Mouse (Mus musculus) liver, adult 2 months (tissue): ENCODE data around the gene AI837181. TPM values are rescaled to one million over a fixed set of nuclear protein-coding genes. Genes with fewer than 3 reads are reported as not detected.
A peak's percentile ranks its signal among the peaks of the same experiment; 100 is the strongest.

Experiments used
- DNase-seq: peaks from one replicate; pipeline ENCODE4 v3.0.0-alpha.2; 2011; ENCODE audit warnings: low read depth, low spot score; ENCODE audit errors: extremely low read depth
- H3K27ac ChIP-seq: fragments of 200-500 bp; replicated peaks from 2 replicates; pipeline ENCODE4 v1.5.1; 2012; ENCODE audit warnings: low read depth, mild to moderate bottlenecking, control low read depth, inconsistent platforms, low read length; ENCODE audit not compliant: insufficient read depth
- H3K27me3 ChIP-seq: fragments of 200-500 bp; 2 replicates; pipeline ENCODE4 v1.6.1; 2012; ENCODE audit warnings: mild to moderate bottlenecking, moderate library complexity, low read length, inconsistent platforms; ENCODE audit not compliant: control insufficient read depth, insufficient read depth
- H3K36me3 ChIP-seq: fragments of 200-500 bp; 2 replicates; pipeline ENCODE4 v1.6.1; 2012; ENCODE audit warnings: low read length, inconsistent platforms; ENCODE audit not compliant: control insufficient read depth, insufficient read depth
- H3K4me1 ChIP-seq: fragments of 200-500 bp; 2 replicates; pipeline ENCODE4 v1.6.1; 2011; ENCODE audit warnings: low read length; ENCODE audit not compliant: control insufficient read depth, insufficient read depth
- H3K4me3 ChIP-seq: fragments of 200-500 bp; 2 replicates; pipeline ENCODE4 v1.5.1; 2011; ENCODE audit warnings: low read depth, mild to moderate bottlenecking, control low read depth, low read length, moderate library complexity; ENCODE audit not compliant: insufficient read depth
- H3K79me2 ChIP-seq: fragments of 200-500 bp; 2 replicates; pipeline ENCODE4 v1.6.1; 2012; ENCODE audit warnings: inconsistent platforms, mild to moderate bottlenecking, low read length, moderate library complexity; ENCODE audit not compliant: control insufficient read depth, insufficient read depth
- H3K9ac ChIP-seq: fragments of 200-500 bp; 2 replicates; pipeline ENCODE4 v1.6.1; 2012; ENCODE audit warnings: low read depth, mild to moderate bottlenecking, control low read depth, inconsistent platforms, low read length
- CTCF ChIP-seq: fragments of 200-500 bp; IDR thresholded peaks from 2 replicates; pipeline ENCODE4 v1.5.1; 2011; ENCODE audit warnings: low read depth, low read length, control low read depth
- POLR2A ChIP-seq: fragments of 200-500 bp; IDR thresholded peaks from 2 replicates; pipeline ENCODE4 v1.6.1; 2011; ENCODE audit warnings: low read length, control low read depth; ENCODE audit not compliant: insufficient read depth; ENCODE audit errors: extremely low read depth
- WGBS: fragments of 180-500 bp; shearing (Covaris S2); methylation state at CpG from one replicate; pipeline ENCODE4 v1.1.7; 2018; 5-methylcytosine and 5-hydroxymethylcytosine counted together
- polyA plus RNA-seq: library from polyadenylated mRNA; depleted of rRNA; stranded (reverse); fragments of >200 nt; gene quantifications from 2 replicates; pipeline ENCODE4 v1.2.3, GENCODE M21; 2012
- total RNA-seq: library from RNA; depleted of rRNA; stranded (reverse); fragments of >200 nt; gene quantifications from 2 replicates; pipeline ENCODE4 v1.2.3, GENCODE M21; 2014

The AI837181 gene
- total and polyA plus RNA-seq, 2 experiments = 7.8 to 36.6 TPM

DNA sequence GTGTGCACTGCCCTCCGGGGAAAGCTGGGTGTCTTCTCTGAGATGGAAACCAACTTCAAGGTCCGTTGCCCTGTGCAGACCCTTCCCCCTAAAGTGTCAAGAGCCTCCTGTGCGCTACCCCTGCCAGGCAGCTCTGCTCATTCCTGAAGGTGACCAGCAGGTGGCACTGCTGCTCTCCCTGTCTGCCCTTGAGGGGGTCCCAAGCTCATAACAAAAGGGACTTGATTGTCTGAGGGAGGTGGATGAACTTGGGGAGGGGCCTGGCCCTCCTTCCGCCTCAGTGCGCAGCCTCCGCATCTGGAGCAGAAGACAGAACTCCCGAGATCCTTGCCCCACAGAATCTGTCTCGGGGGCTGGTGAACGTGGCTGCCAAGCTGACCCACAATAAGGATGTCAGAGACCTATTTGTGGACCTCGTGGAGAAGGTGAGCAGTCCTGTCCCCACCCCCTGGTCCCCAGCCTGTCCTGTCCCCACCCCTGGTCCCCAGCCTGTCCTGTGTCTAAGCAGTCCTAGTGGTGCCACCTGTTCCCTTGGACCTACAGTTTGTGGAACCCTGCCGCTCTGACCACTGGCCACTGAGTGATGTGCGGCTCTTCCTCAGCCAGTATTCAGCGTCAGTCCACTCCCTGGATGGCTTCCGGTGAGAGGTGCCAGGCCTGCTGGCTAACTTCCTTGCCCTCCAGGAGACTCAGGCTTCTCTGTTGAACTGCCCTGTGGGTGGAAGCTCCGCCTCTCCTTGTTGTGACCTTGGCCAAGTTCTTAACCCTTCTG lies 39.0 kb downstream of the AI837181 start:
- Histone ChIP-seq H3K27ac (no peak overlapping the region), H3K36me3 (no peaks in the 10 kb centered on the region), H3K9ac (no peak overlapping the region), H3K4me1 (peaks cover 2% of the 10 kb centered on the region; the same call in 1 of the 2 replicates), H3K27me3 (no peaks in the 10 kb centered on the region), H3K79me2 (peaks cover 5% of the 10 kb centered on the region; the same call in 1 of the 2 replicates), H3K4me3 (no peak overlapping the region)
- DNase-seq = no peak
- TF ChIP-seq POLR2A (no peak), CTCF (peak; percentile 89)
- 71% methylated on average over 15 of the region's 15 CpGs for WGBS

DNA sequence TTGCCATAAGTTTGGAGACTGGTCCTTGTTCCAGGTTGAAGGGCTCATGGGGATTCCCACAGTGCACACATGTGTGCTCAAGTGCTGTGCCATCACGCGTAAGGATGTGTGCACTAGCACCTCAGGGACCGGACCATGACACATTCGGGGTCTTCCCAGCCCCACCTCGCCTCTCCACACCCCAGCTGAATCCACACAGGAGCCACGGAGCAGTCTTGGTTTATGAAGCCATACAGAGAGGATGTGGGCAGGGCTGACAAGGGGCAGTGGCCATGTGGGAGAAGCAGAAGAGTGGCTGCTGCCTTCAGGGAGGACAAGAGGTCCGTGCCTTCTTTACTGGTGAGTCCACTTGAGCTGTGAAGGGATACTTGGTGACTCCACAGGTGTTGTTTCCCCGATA lies 40.1 kb downstream of the AI837181 start:
- Histone ChIP-seq H3K9ac (no peak overlapping the region), H3K27me3 (no peaks in the 10 kb centered on the region), H3K36me3 (no peaks in the 10 kb centered on the region), H3K4me3 (no peak overlapping the region), H3K79me2 (peaks cover 5% of the 10 kb centered on the region; the same call in 1 of the 2 replicates), H3K4me1 (peaks cover 2% of the 10 kb centered on the region; the same call in 1 of the 2 replicates), H3K27ac (no peak overlapping the region)
- DNase-seq = no peak
- TF ChIP-seq CTCF = no peak
- TF ChIP-seq POLR2A = no peak
- WGBS = 94% methylated on average over 8 of the region's 8 CpGs

DNA sequence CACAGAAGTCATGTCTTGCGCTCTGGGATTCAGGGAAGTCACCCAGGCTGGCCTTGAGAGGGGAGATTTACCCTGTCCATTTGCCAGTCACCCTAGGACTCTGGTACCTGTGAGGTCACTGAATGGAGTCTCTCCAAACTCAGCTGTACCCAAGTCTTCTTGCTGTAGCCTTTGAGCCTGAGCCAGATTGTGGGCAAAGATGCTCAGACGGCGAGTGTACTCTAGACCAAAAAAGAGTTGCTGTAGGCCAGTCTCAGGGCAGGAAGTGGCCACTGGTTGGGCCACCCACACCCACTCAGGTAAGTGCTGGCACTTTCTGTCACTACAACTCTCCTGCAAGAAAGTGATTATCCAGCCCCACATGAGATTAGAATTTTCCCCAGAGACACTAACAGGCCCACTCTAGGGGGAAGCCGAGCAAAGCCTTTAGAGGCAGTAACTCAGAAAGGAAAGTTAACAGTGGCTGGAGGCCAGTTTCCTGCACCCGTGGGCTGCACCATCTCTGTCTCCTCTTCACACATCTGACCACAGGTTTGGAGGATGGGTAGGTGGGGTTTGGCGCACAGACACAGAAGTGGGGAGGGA lies 42.1 kb downstream of the AI837181 start:
- no peak for TF ChIP-seq POLR2A
- no peak for TF ChIP-seq CTCF
- H3K27ac ChIP-seq = no peak overlapping the region
- no peak overlapping the region for H3K9ac ChIP-seq
- H3K79me2 ChIP-seq = no peaks in the 10 kb centered on the region
- H3K36me3 ChIP-seq = no peaks in the 10 kb centered on the region
- WGBS = 84% methylated on average over 6 of the region's 6 CpGs
- no peak for DNase-seq
- H3K27me3 ChIP-seq = no peaks in the 10 kb centered on the region
- H3K4me3 ChIP-seq = no peak overlapping the region
- H3K4me1 ChIP-seq = no peaks in the 10 kb centered on the region

DNA sequence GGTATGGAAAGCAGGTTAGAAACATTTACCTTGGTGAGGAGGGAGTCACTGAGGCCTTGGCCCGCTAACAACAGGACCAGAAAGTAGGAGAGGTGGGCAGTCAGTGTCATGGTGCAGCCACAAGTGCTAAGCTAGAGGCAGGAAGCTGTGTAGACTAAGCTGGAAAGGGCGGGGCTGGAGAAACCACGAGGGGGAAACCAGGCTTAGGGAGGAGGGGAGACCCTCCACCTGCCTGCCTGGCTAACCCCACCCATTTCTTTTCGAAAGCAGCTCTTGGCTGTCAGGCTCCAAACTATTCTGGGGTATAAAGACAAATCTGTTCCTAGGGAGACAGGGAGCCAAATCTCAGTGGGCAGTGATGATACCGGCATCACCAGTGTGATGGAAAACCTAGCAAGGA lies 43.4 kb downstream of the AI837181 start, which contains the start of gene Ctsw:
Gene Ctsw (minus strand): TSS at position 134 of the 400 bp plus-strand sequence.
- Histone ChIP-seq H3K79me2 (no peaks in the 10 kb centered on the region), H3K4me1 (no peaks in the 10 kb centered on the region), H3K27me3 (no peaks in the 10 kb centered on the region), H3K9ac (no peak within 1 kb of the TSS), H3K27ac (no peak within 1 kb of the TSS), H3K4me3 (no peak within 1 kb of the TSS), H3K36me3 (no peaks in the 10 kb centered on the region)
- WGBS = 60% methylated on average over 5 of the region's 5 CpGs
- TF ChIP-seq CTCF (no peak), POLR2A (no peak)
- no peak for DNase-seq

DNA sequence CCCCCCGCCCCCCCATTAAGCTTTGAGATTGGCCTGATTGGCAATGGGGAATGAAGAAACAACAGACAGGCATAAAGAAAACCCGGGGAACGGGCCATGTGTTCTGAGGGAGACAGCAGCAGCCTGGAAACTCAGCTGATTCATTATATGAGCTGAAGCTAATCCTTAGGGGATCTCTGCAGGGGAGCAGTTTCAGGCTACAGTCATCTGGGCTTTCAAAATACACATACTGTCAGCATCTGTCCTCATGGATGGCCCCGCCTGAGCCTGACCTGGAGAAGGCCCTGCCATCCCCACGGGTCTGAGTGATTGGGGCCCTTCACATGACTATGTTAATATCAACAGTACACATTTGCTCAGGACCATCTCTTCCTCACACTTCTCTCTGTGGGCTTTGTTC lies 46.9 kb downstream of the AI837181 start:
- TF ChIP-seq POLR2A (no peak), CTCF (no peak)
- Histone ChIP-seq H3K9ac (no peak overlapping the region), H3K36me3 (no peaks in the 10 kb centered on the region), H3K79me2 (no peaks in the 10 kb centered on the region), H3K4me1 (no peaks in the 10 kb centered on the region; the same call in 1 of the 2 replicates), H3K27me3 (no peaks in the 10 kb centered on the region; the same call in none of the 2 replicates), H3K4me3 (no peak overlapping the region), H3K27ac (no peak overlapping the region)
- 68% methylated on average over 5 of the region's 5 CpGs for WGBS
- DNase-seq = no peak
